Mouse (Mus musculus) myocyte (in vitro differentiated cells): ENCODE data around the gene Elovl7.

Source experiments
- CEBPB ChIP-seq: IDR thresholded peaks from 2 replicates; pipeline ENCODE4 v1.6.1; 2011; ENCODE audit warnings: mild to moderate bottlenecking, moderate library complexity; ENCODE audit not compliant: poor library complexity, insufficient read depth, severe bottlenecking
- POLR2A ChIP-seq: IDR thresholded peaks from one replicate; pipeline ENCODE4 v1.6.1; 2011; ENCODE audit warnings: low read depth, mild to moderate bottlenecking, control low read depth, moderate library complexity; ENCODE audit not compliant: insufficient read length
- POLR2AphosphoS2 ChIP-seq: IDR thresholded peaks from one replicate; pipeline ENCODE4 v1.6.1; 2011; ENCODE audit warnings: low read depth, control low read depth; ENCODE audit not compliant: insufficient read length
- REST ChIP-seq: IDR thresholded peaks from one replicate; pipeline ENCODE4 v1.6.1; 2011; ENCODE audit warnings: mild to moderate bottlenecking, control low read depth, moderate library complexity; ENCODE audit not compliant: insufficient read depth, insufficient read length
- USF1 ChIP-seq: IDR thresholded peaks from one replicate; pipeline ENCODE4 v1.6.1; 2011; ENCODE audit warnings: low read depth, mild to moderate bottlenecking, control low read depth, moderate library complexity

DNA sequence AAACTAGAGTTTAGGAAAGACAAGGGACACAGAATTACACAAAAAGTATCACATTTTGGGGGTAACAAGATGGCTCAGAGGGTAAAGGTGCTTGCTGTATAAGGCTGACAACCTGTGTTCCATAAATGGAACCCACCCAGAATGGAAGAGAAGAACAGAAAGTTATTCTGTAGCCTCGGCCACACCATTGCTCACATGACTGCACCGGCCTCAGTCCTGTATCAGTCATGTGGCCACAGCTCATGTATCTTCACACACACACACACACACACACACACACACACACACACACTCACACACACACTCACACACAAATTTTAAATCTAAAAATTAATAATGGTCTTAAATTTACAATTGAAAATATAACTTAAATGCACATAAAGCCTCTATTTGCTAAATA, 6.8 kb upstream of the Elovl7 start:
- TF ChIP-seq POLR2A (no peak), USF1 (no peak), CEBPB (no peak), POLR2AphosphoS2 (no peak), REST (no peak)
